Mouse (Mus musculus) retina, postnatal 7 days (tissue): ENCODE data around the gene Pdzd2.

ENCODE experiments used
- DNase-seq: peaks from one replicate; pipeline ENCODE4 v3.0.0-alpha.2; 2012; ENCODE audit warnings: low read depth, low spot score

Gene Pdzd2

DNA sequence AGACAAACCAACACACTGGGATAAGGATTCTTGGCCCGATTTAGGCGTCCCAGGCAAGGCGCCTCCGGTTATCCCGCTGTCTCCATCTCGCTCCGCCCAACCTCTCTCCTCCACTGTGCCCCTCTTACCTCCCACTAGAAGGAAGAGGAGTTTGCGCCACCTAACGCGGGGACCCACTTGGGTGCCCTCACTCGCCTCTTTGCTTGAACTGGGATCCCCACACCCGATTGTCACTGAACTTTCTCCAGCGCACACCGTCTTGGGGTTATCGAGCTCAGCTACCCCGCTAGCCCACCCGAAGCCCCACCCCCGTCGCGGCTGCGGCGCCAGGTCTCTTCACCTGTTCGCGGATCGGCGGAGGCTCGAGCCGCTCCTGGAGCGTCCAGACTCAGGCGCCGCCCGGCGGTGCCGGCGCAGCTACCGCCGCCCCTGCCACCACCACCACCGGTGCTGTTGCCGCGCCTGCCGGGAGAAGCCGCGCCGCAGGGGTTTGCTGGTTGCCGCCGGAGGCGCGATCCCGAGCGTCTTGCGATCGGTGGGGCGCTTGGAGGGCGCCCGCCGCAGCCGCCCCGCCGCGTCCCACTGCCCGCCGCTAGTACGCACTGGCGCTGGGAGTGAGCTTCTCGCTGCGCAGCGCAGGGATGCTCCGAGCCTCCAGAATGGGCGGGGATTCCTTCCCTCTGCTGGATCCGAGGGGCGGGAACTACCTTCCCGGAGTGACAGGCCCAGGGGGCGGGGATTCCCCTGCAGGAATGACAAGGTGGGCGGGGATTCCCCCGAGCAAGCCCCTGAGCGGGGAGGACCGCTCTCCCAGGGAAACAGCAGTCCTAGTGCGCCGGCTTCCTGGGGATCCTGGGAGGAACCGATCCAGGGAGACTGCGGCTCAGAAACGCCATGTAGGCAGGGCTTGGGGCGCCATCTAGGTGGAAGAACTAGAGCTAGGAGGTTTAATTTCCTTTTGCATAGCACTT is at the start of gene Pdzd2:
Pdzd2 (minus strand) TSS at position 648 of the 971 bp plus-strand sequence.
- DNase-seq: peak; percentile 77

DNA sequence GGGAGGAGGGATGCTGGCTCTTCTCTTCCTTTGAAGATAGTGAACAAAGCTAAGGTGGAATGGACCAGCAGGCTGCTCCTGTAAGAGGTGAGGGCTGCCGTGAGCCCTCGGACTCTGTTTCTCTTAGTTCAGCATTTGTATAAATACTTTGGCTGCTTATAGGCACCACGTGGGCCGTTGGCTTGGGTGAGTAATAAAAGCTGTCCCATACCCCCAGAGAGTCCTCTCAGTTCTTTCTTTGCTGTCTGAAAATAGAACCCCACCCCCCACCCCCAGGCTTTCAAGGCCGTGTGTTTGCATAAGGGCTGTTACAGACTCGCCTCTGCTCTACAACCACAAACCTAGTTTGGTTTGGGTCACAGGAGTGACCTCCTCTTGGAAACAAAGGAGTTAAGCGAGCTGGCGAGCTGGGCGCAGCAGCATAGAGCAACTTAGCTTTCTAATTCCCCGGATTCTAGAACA is 49.7 kb upstream of the Pdzd2 start:
- no peak for DNase-seq

DNA sequence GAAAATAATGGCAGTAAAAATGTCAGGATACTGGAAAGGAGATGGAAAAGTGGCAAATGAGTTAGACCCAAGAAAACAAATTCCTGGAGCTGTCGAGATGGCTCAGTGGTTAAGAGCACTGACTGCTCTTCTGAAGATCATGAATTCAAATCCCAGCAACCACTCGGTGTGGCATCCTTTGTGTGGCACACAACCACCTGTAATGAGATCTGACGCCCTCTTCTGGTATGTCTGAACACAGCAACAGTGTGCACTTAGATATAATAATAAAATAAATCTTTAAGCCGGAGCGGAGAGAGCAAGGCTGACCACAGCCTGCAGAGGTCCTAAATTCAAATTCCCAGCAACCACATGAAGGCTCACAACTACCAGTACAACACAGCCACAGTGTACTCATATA is 48.8 kb upstream of the Pdzd2 start:
- DNase-seq: no peak

DNA sequence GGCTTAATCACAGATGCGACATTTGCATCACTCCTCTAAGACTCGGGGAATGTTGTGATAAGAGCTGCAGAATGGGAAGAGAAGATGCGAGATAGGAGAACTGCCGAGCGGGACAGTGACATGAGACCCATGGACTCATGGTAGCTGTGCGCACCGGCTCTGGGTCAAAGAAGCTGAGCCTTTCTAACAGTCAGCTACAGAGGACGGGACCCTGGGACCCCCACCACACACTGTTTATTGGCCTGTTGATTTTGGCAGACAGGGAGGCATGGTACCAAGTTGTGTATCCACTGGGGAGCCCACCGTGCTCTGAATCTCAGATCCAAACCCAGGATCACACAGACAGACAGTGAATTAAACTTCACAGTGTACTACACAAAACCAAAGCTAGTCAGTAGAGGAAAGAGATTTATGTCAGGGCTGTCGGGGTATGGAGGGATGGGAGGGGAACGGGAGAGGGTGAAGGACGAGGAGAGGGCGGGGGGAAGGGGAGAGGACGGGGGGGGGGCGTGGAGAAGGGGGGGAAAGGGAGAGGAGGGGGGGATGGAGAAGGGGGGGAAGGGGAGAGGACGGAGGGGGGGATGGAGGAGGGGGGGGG is 42.1 kb upstream of the Pdzd2 start:
- DNase-seq: no peak

DNA sequence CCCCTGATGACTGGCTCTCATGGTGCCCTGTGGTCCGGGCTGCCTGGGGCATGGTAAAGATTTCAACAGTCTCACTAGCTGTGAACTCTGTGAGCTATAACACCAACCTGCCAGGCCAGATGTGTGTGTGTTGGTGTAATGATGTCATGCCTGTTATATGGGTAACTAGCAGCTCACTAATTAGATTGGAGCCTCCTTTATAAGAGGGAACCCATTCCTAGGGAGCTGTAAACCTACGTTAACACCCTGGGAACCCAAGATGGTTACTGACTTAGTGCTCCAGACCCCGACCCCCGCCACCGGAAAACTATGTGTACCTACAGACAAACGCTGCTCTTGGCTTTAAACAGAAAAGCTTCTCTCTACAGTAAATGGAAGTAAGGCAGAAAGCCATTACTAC is 41.6 kb upstream of the Pdzd2 start:
- DNase-seq: no peak

DNA sequence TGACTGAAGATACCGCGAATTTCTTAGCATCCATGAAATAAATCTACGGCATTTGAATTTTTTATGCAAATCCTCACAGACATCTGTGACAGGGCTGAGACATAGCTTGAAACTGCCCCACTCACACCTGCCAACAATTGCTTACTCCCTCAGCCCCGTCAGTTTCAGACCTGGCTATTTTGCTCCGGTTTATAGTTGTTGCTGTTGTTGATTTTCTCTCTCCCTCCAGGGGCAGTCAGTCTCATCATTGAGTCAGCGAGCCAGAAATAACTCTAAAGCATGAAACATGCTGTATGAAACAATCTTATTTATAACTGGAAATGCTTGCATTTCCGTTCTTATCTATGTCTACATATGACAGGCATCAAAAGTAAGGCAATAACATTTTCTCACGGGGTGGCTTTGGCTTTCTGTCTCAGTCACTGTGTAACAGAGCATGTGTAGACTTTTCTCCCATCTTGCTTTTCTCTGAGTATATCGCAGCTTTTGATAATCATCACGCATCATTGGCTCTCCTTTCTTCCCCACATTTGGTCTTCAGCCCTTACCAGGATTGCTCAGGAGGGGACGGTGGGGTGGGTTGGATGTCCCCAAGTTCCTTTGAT is 34.5 kb upstream of the Pdzd2 start:
- no peak for DNase-seq

DNA sequence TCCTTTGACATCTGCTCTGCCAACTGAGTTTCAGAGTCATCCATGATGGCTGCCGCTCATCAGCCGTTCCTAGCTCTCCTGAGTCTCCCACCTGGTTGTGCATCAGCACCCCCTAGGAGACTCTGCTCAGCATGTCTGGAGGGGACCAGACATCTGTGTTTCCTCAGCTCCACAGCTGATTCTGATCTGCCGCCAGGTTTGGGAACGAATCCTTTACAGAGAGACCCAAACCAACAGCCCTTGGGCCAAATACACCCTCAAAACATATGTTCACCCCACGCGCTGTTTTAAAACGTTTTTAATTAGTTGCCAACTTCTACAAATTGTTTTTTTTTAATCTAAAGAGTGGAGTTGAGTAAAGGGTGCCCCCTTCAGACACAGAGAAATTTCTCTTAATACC is 31.2 kb upstream of the Pdzd2 start:
- DNase-seq: no peak

DNA sequence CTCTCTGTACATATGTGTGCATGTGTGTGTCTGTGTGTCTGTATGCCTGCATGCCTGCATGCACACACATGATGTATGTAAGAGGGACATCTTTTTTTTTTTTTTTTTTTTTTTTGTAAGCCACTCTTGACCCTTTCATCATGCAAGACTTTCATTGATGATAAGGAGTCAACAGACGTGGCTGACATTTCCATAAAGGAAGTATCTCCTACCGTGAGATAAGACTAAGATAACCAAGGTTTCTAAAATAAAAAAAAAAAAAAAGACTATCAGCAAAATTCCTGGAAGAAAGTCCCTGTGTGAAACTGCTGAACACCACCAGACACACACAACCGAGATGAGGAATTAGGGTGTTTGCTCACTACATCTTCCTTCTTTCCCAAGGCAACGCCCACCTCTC is 27.1 kb upstream of the Pdzd2 start:
- no peak for DNase-seq

DNA sequence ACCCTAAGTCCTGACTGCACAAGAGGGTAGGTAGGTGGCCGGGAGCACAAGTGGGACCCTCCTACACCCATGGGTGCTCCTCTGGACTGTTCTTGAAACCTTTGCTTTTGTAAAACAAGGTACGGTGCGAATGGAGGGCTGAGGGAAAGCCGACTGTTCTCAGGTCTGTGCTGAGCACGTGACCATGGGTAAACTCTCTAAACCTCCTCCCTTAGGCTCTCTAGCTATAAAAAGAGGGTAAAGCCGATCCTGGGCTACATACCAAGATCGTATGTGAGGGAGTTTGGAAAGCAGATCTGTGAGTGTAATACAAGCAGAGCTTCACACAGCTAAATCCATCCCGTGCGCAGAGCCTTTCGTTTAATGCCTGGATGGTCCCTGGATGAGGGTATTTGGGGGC is 23.4 kb upstream of the Pdzd2 start:
- no peak for DNase-seq

DNA sequence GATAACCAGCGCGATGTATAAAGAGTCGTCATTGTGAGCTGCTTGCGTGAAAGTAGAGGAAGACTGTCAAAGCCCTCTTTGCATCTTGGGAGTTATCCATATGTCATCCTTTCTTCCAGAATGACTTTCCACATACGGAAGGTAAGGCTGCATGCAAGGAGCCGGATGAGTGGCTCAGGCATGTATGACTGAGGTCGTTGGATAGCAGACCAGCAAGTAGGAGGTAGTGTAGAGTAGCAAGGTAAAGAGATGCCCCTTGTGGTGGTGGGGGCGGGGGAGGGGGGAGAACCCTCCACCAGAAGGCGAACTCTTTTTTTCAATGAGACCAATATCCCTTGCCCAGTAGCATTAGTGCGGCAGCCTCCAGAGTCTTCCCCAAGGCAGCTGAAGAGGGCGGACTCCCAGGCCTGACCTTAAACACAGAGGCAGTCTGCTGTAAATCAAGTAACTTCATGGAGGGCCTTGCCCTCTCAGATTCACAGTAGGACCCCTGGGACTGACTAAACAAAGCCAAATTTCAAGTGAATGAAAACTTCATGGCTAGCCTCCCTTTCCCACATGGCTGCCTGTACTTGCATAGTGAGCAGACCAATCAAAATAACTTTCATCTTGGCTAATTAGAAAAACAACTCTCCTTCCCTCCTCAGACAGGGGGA is 22.7 kb upstream of the Pdzd2 start:
- no peak for DNase-seq

DNA sequence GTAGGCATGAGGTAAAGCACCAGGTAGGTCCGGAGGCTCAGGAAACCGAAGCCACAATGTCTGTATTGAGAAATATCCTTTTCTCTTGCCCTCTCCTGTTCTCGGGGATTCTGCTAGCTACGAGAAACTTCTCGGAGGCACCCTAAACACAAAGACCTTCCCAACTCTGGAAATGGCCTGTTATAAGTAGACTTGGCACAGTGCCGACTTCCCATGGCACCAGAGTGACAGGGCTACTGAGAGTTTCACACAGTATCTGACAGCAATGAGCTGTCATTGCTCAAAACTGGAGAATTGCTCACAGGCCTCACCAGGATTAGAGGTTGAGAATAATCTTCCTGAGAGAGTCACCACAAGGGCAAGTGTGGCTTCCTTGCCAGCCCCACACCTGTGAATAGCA is 21.0 kb upstream of the Pdzd2 start:
- no peak for DNase-seq

DNA sequence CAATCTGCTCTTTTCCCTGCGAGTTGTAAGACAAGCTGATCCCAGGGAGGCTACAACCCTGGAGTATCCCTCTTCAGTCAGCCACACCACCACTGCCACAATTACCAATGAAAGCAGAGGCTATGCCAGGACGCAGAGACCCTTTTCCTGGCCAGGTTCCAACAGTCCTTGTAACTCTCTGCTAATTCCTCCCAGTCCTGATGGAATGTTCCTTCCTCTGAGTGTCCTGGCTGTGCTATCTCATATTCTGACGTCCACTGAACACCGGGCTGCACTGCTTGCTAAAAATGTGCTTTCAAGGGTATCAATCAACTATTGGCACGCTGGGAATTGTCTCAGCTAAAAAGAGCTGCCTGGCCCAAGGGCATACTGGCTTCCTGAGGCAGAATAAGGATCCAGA is 18.7 kb upstream of the Pdzd2 start:
- no peak for DNase-seq

DNA sequence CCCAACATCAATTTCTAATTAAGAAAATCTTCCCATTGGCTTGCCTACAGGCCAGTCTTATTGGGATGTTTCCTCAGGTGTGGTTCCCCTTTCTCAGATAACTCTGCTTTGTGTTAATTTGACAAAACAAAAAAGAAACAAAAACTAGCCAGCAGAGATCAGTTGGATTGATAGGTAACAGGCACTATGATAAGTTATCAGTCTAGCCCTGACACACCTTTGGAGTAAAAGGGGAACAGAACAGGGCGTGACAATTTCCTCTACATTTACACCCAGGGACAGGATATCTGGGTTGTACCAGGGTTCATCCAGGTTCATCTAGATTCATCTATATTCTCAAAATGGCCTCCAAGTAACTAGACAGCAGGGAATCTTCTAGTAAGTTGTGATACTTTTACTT is 18.0 kb upstream of the Pdzd2 start:
- no peak for DNase-seq

DNA sequence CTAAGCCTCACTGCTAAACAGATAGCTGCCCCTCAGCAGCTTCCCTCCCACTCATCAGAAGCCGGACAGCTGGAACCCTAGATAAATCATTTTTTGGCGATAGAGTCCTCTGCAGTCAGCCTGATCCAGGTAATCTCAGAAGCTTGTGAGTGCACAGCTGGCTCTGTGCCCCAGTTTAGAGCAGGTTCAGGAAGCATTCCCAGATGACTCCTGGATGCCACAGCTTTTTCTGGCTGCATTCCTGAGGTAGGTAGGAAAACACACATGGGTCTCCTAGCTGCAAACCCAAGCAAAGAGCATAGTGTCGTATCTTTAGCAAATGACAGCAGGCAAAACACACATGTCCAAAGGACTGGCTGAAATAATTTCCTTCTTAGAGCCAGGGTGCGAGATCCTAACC is 13.5 kb upstream of the Pdzd2 start:
- DNase-seq: no peak

DNA sequence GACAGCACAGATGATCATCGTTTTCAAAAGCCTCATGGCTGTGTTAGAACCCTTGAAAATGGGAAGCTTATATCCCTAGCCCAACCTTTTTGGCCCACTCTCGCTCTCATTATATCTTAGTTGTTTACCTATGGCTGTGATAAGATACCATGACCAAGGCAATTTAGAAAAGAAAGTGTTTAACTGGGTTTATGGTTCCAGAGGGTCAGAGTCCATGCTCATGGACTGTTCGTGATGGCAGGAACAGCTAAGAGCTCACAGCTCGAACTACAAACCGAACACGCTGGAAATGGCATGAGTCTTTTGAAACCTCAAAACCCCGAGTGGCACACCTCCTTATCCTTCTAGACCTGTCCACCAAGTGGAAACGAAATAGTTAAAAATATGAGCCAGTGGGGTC is 11.2 kb upstream of the Pdzd2 start:
- no peak for DNase-seq

DNA sequence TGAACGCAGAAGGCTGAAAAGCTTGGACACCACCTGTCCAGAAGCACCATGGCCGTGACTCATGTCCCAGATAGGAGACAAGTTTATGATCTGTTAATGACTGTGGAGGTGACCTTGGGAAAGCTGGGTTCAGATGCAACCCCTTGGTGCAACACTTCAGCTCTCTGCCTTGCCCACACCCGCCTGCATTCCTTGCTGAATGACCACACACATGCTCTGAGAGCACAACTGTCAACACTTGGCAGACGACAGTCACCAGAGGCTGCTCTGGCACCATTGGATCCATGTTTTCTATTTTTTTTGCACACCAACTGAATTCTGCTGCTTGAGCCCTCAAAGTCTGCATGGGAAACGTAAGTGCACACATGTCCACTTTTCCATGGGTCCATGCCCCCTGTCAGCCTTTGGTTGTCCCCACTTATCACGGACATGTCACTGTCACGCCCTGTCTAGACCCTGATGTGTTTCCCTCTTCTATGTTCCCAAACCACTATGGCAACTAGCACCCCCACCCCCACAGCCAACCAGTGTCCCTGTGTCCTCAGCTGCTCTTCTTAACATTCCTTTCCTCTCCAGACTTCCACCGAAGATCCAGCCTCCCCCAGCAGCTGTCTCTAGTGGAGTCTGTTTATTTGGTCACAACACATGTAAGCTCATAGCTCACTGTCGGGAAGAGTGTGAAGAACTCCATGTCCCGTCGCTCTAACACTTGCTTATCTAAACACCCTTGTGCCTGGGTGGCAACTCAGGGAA is 10.0 kb upstream of the Pdzd2 start:
- no peak for DNase-seq

DNA sequence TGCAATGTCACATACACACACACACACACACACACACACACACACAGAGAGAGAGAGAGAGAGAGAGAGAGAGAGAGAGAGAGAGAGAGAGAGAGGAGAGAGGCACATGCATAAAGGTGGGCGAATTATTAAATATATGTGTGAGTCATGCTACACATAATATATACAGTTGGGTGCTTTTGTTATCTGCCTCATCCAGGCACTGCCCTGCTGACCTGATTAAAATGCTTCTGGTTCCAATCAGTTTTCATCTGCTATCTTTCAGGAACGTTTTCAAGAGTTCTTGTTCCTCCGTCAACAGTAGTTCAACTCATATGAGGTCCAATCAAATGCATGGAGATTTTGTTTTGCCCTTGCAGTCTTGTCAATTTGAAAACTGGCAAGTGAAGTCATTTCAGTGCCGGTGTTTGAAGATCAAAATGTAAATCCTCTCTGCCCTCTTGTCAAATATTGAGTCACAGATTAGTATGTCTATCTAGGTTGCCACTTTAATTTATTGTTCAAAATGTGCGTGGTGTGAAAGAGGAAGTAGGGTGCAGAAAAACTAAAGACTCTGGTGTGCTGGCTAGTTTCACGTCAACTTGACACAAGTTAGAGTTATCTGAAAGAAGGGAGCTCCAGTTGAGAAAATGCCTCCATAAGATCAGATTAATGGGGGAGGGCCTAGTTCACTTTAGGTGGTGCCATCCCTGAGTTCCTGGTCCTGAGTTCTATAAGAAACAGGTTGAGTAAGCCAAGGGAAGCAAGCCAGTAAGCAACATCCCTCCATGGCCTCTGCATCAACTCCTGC is 2.6 kb upstream of the Pdzd2 start:
- no peak for DNase-seq

DNA sequence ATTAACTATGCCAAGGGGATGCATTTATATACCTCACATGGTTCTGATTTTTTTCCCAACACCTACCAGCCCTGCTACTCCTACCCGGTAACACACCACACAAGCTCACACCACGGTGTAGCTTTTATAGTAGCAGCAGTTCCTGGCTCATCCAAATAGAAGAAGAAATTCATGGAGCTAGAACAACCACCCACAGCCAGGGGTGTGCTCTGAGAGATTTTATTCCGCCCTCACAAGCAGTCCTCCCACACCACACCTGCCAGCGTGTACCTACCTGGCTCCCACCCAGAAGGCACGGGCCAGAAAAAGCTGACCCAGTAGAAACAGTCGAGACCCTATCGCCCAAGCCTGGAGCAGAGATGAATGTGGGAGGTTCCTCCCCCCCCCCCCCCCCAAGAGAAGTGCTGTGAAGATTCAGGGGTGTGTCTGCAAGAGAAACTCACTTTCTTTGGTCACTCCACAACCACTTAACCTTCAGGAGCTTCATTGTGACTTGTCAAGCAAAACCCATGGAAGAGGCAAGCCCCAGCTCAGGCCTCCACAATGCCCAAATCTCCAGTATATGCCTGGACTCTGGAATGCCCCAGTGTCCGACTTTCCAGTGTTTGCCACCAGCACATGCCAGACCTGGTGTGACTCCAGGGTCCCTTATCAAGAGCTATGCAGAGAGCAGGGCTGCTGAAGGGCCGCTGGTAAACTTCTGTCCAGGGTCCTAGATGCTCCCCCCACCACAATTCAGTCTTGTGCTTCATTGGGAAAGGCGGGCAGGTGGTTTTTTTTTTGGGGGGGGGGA is 1.2 kb downstream of the Pdzd2 start:
- DNase-seq: no peak

DNA sequence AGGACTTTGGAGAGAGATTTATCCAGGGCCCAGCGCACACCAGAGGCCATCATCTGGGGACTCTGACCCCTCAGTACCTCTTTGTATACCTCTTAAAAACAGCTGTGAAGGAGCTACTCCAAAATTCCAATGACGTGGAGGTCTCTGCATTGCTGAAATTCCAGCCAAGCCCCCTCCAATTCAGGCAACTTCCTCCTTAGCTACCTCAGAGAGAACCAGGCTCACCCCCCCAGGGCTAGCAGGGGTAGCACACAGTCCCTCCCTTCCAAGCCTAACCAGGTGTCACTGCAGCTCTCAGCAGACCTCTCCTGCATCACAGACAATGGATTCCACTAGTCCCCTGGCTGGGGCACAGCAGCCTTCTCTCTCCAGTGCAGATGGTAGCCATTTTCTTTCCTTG is 4.5 kb downstream of the Pdzd2 start:
- no peak for DNase-seq

DNA sequence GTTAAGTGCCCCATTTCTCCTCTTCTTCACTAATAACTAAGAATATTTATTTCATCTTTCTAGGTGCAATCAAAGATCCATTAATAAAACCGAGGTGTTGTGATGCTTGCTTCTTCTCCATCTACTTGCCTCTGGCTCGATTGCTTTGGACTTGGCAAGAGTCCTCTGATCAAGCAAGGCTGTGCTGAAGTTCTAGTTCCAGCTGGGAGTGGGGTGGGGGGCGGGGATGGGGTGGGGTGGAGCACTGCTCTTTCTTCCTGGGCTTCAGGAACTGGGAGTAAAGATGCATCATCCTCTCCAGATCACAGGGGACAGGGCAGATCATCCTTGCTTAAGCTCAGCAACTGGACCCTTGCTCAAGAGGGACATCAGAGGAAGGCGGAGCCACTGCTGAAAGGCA is 5.5 kb downstream of the Pdzd2 start:
- DNase-seq: no peak
